In the genomic region with DNA sequence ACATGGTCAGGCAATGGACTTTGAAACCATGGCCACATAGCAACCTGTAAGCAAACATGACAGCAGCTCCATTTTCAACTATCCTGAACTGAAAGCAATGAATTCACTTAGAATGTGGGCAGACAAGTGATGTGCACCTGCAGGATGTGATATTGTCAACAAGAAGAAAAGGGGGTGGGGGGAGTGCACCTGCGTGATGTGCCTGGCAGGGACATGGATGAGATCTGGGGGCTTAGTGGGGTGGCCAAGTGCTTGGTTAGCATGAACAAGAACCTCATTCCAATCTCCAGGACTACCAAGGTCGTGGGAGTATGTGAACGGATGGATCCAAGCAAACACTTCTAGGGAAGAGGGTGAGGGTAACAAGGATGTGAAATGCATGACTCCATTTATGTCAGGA, we compare ENCODE assay signal across 24 mouse cellular contexts.
A peak's percentile ranks its signal among the peaks of the same experiment; 100 is the strongest.
DNase-seq lines count a peak whose midpoint lies in the region; TF ChIP-seq lines count a peak whose summit lies in the region.
"Had no signal": no experiment of that assay in that cellular context is flagged by ENCODE, and none has a peak within 500 bp of the region (broad histone marks: within the 10 kb centered on the region; RNA-seq: fewer than 3 reads in every experiment).

No protein-coding gene starts in this region.

- no peak for TF ChIP-seq CTCF in heart, adult 2 months (IDR thresholded peaks at IDR 0.05)

- no peaks in the 10 kb centered on the region for H3K36me3 ChIP-seq in heart, adult 2 months (ENCODE audit: control insufficient read depth, insufficient read depth, low read length)
- H3K36me3 ChIP-seq: embryonic facial prominence, embryonic 10.5 days; embryonic facial prominence, embryonic 13.5 days; forebrain, embryonic 12.5 days; forebrain, embryonic 15.5 days; heart, embryonic 10.5 days; heart, embryonic 13.5 days; hindbrain, embryonic 12.5 days; hindbrain, embryonic 15.5 days had no signal

- H3K4me3 ChIP-seq in heart, adult 2 months: no peak overlapping the region
- H3K4me3 ChIP-seq: embryonic facial prominence, embryonic 10.5 days; embryonic facial prominence, embryonic 13.5 days; erythroblast, embryonic 14.5 days; forebrain, embryonic 12.5 days; forebrain, embryonic 15.5 days; heart, embryonic 10.5 days; heart, embryonic 13.5 days; hindbrain, embryonic 12.5 days; hindbrain, embryonic 15.5 days had no signal

- no peak overlapping the region for H3K9ac ChIP-seq in heart, adult 2 months (ENCODE audit: low read depth, low read length)
- H3K9ac ChIP-seq: embryonic facial prominence, embryonic 13.5 days; forebrain, embryonic 12.5 days; forebrain, embryonic 15.5 days; heart, embryonic 13.5 days; hindbrain, embryonic 12.5 days; hindbrain, embryonic 15.5 days had no signal

- no peak for TF ChIP-seq EP300 in heart, adult 2 months (IDR thresholded peaks at IDR 0.05; ENCODE audit: insufficient read depth, low read depth, low read length)

- no peaks in the 10 kb centered on the region for H3K79me2 ChIP-seq in heart, adult 2 months (replicated peaks; ENCODE audit: control insufficient read depth, insufficient read depth, low read length)

- no peak for TF ChIP-seq POLR2A in heart, adult 2 months (IDR thresholded peaks at IDR 0.05; ENCODE audit: insufficient read depth, low read depth, low read length)

- H3K27me3 ChIP-seq in heart, adult 2 months (ENCODE audit: control insufficient read depth, insufficient read depth, low read length): no peaks in the 10 kb centered on the region
- H3K27me3 ChIP-seq: embryonic facial prominence, embryonic 13.5 days; forebrain, embryonic 12.5 days; forebrain, embryonic 15.5 days; heart, embryonic 13.5 days; hindbrain, embryonic 12.5 days; hindbrain, embryonic 15.5 days had no signal

- no peak overlapping the region for H3K27ac ChIP-seq in heart, adult 2 months
- H3K27ac ChIP-seq: embryonic facial prominence, embryonic 10.5 days; embryonic facial prominence, embryonic 13.5 days; forebrain, embryonic 12.5 days; forebrain, embryonic 15.5 days; heart, embryonic 10.5 days; heart, embryonic 13.5 days; hindbrain, embryonic 12.5 days; hindbrain, embryonic 15.5 days had no signal

- peak; percentile 61 to 74 for DNase-seq in thymus, adult 18-20 months
- peak; percentile 89 for DNase-seq in thymus, postnatal 0 days (ENCODE audit: low spot score)
- peak; percentile 75 for DNase-seq in thymus, postnatal 25 days
- no peak for DNase-seq in heart, adult 2 months
- DNase-seq in ovary, postnatal 14 days (ENCODE audit: low spot score): no peak
- DNase-seq in kidney, postnatal 36 days: no peak
- DNase-seq: adrenal gland, adult 8-10 months; adrenal gland, postnatal 25 days; cerebellum, adult 11-12 months; cerebellum, adult 8-10 months; cerebellum, postnatal 10 days; cerebellum, postnatal 36 days; embryo, embryonic 11 days; gastrocnemius, postnatal 25 days; heart, adult 18-20 months had no signal

- WGBS in heart, adult 2 months: 69% methylated on average over 3 of the region's 3 CpGs

- H3K4me1 ChIP-seq in heart, adult 2 months (ENCODE audit: control insufficient read depth, insufficient read depth, low read length): no peaks in the 10 kb centered on the region
- H3K4me1 ChIP-seq: embryonic facial prominence, embryonic 10.5 days; embryonic facial prominence, embryonic 13.5 days; forebrain, embryonic 12.5 days; forebrain, embryonic 15.5 days; heart, embryonic 10.5 days; heart, embryonic 13.5 days; hindbrain, embryonic 12.5 days; hindbrain, embryonic 15.5 days had no signal

- intact Hi-C loops in heart, adult 2 months (cut with DNase I): no loop called here

Comparison
In these comparisons a context has a peak if more than half of its experiments do, and no peak if none do; other contexts are left out.
1. DNase-seq: peak in thymus, adult 18-20 months (2 of 2), thymus, postnatal 0 days (single experiment) and thymus, postnatal 25 days (single experiment); none in heart, adult 2 months (0 of 2), ovary, postnatal 14 days (single experiment) and kidney, postnatal 36 days (0 of 2).